Mouse (Mus musculus) lung, postnatal 0 days (tissue): ENCODE results near the gene Rmdn2.

ENCODE experiments used
- CTCF ChIP-seq: IDR thresholded peaks from 2 replicates; pipeline ENCODE4 v1.5.1; 2016; ENCODE audit warnings: antibody characterized with exemption, mild to moderate bottlenecking
- EP300 ChIP-seq: IDR thresholded peaks from 2 replicates; pipeline ENCODE4 v1.6.1; 2016; ENCODE audit warnings: antibody characterized with exemption, mild to moderate bottlenecking, control low read depth

- TF ChIP-seq CTCF (no peak), EP300 (no peak)
Observed at GRCm38 (mm10) chr17:79658452-79658851, 46.8 kb downstream of the Rmdn2 start.
